Mouse (Mus musculus) E14TG2a.4 (cell line): ENCODE data around the gene Kif28.

Experiments used
- CTCF ChIP-seq: conservative IDR thresholded peaks from 2 replicates; pipeline ENCODE4 v1.5.1; 2014; ENCODE audit warnings: low read length
- POU5F1 ChIP-seq: IDR thresholded peaks from 2 replicates; pipeline ENCODE4 v1.6.1; 2014; ENCODE audit warnings: low read length, borderline replicate concordance

DNA sequence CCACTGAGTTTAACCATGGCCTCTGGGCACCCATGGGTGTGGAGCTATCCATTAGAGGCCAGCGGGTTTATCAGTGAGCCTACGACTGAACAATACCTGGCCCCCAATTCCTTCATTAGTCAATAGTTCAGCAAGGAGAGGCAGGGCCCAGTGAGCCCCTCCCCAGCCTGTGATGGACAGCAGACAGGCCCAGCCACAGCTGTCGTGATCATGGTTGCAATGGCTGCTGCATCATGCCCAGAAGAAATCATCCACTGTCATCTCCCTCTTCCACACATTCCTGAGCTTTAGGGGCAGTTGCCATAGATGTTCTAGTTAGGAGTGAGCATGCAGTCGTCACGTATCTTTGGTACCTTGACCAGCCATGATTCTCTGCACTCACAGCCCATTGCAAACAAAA is 56.2 kb downstream of the Kif28 start:
- TF ChIP-seq CTCF (no peak), POU5F1 (no peak)
